Mouse (Mus musculus) cortical plate, adult 2 months (tissue): ENCODE results near the gene Dyrk2.

Source experiments
- CTCF ChIP-seq: fragments of 200-500 bp; IDR thresholded peaks from 2 replicates; pipeline ENCODE4 v1.5.1; 2011; ENCODE audit warnings: mild to moderate bottlenecking, control low read depth, low read length; ENCODE audit not compliant: insufficient read depth; ENCODE audit errors: extremely low read depth
- POLR2A ChIP-seq: fragments of 200-500 bp; IDR thresholded peaks from 2 replicates; pipeline ENCODE4 v1.6.1; 2011; ENCODE audit warnings: mild to moderate bottlenecking, low read length, control low read depth; ENCODE audit not compliant: insufficient read depth; ENCODE audit errors: extremely low read depth

DNA sequence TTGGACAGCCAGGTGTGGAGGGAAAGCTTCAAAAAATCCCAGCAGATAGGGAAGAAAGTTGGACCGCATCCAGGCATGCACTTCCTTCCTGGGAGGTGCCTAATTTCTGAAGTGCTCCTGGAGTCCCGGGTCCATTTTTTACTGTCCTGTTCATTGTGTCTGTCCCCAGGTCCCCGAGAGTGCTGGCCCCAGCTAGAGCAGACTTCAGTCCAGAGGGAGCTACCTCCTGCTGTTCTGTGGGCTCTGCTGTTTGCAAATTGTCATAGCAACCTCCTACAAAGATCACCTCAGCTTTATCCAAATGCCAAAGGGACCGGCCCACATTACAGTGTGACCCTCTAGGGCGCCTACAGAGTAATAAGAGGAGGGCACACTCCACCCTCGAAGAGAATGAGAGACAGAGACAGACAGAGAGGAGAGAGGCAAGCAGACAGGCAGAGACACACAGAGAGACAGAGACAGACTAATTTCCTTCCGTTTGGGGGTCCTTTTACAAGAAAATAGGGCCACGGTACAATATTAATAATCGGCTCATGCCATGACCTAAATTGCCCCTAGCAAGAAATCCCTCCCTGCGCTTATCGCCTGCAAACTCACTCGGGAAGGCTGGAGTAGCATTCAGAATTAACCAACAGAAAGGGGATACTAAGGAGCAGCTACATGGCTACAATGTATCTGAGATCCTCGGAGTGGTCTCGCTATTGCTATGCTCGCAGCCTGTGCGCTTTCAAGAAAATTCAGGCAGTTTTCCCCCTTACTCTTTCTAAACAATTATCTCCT lies at the start of gene Dyrk2:
- TF ChIP-seq CTCF (no peak), POLR2A (no peak)
